Mouse (Mus musculus): Measurements from ENCODE around the gene Trim60. TPM values are rescaled to one million over a fixed set of nuclear protein-coding genes. Genes with fewer than 3 reads are reported as not detected.

Trim60 gene
- not detected for polyA plus RNA-seq (2014; fragmentation: Illumina TruSeq; extraction: RNeasy Lipid Tissue Mini Kit (QIAGEN cat#74804); ENCODE audit: low read depth, low replicate concordance)

DNA sequence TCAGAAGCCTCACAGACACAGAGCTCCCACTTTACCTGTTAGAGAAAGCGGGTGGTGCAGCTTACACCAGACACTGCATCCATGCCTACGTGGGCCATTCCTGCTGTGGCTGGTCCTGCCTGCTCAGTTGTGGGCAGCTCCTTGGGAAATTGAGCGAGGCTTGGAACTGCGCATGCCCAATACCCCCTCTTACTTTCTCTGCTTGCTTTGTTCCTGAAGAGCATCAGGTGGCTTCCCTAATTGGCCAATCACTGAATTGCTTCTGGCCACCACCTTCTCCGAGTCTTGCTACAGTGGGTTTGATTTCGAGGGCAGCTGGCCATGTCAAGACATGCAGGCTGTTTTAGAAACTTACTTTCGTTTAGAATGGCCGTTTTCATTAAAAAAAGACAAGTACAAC is at the start of gene Trim60, which contains the start of gene Trim61:
TSS of gene Trim60 (minus strand) at position 162 of the 400 bp plus-strand sequence.
TSS of gene Trim61 (minus strand) at position 101 of the 400 bp plus-strand sequence.

DNA sequence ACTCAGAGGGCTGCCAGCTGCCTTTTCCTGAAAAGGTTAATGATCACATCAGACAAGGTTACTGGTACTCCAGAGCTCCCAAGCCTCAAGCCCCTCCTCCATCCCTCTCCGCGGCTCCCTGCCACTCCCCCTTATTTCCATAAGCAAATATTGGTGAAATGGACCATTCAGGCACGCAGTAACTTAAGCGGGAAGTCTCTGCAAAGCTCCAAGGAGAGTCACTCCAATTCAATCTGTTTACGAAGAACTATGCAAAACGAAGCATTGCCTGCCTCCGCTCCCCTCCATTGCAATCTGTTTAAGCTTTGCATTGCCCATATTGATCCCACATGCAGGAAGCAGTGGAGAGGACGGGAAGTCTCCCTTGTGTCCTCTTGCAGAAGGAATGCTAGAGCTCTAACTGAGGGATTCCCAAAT is 18.7 kb upstream of the Trim60 start, which contains the start of gene Apela:
TSS of gene Apela (minus strand) at position 220 of the 417 bp plus-strand sequence.

DNA sequence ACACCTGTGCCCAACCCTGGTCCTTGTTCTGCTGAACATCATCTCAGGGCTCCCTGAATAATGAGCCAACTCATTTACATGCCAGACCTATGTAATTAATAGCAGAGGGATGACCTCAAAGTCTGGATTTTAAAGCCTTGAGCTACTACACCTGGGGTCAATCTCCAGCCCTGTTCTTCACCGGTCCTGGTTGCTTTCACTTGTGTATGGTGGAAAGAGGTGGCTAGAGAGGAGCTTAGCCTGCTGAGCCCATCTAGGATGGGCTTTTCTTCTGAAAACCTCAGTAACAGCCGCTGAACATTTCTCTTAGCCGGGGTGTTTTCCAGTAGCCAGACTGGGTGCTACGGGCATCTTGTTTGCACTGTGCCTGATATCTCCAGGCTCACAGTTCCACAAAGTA is 30.7 kb downstream of the Trim60 start, which contains the start of gene Trim75:
TSS of gene Trim75 (minus strand) at position 101 of the 400 bp plus-strand sequence.

Other genes starting within 250 kb of the Trim60 start
- 36.8 TPM for gene Klhl2, start 168.6 kb downstream of the Trim60 start, polyA plus RNA-seq (2014; fragmentation: Illumina TruSeq; extraction: RNeasy Lipid Tissue Mini Kit (QIAGEN cat#74804); ENCODE audit: low read depth, low replicate concordance)
- gene Tmem192, start 71.4 kb downstream of the Trim60 start, polyA plus RNA-seq (2014; fragmentation: Illumina TruSeq; extraction: RNeasy Lipid Tissue Mini Kit (QIAGEN cat#74804); ENCODE audit: low read depth, low replicate concordance) = 17.7 TPM
- not detected for gene Trim75, start 30.8 kb downstream of the Trim60 start, polyA plus RNA-seq (2014; fragmentation: Illumina TruSeq; extraction: RNeasy Lipid Tissue Mini Kit (QIAGEN cat#74804); ENCODE audit: low read depth, low replicate concordance)
- not detected for gene Trim61, start 61 bp downstream of the Trim60 start, polyA plus RNA-seq (2014; fragmentation: Illumina TruSeq; extraction: RNeasy Lipid Tissue Mini Kit (QIAGEN cat#74804); ENCODE audit: low read depth, low replicate concordance)
- 1.5 TPM for gene Apela, start 18.8 kb upstream of the Trim60 start, polyA plus RNA-seq (2014; fragmentation: Illumina TruSeq; extraction: RNeasy Lipid Tissue Mini Kit (QIAGEN cat#74804); ENCODE audit: low read depth, low replicate concordance)
- gene Gm10663, start 56.4 kb upstream of the Trim60 start, polyA plus RNA-seq (2014; fragmentation: Illumina TruSeq; extraction: RNeasy Lipid Tissue Mini Kit (QIAGEN cat#74804); ENCODE audit: low read depth, low replicate concordance) = not detected
- gene BC030870, start 111.0 kb upstream of the Trim60 start, polyA plus RNA-seq (2014; fragmentation: Illumina TruSeq; extraction: RNeasy Lipid Tissue Mini Kit (QIAGEN cat#74804); ENCODE audit: low read depth, low replicate concordance) = 301 TPM